Mouse (Mus musculus) ES-Bruce4 (cell line): ENCODE measurements at regions not wholly inside any gene's neighbourhood (a gene's known extent, or its start where the extent isn't known, plus 50 kb on each side); places are given as distances from the start of the nearest gene placed in this dataset.

Experiments
- H3K27ac ChIP-seq: 2 replicates; pipeline ENCODE4 v1.5.1; 2012; ENCODE audit warnings: low read length, inconsistent platforms; ENCODE audit not compliant: insufficient read depth
- H3K27me3 ChIP-seq: 2 replicates; pipeline ENCODE4 v1.6.1; 2012; ENCODE audit warnings: mild to moderate bottlenecking, low read length, inconsistent platforms; ENCODE audit not compliant: control insufficient read depth, poor library complexity, insufficient read depth, severe bottlenecking
- H3K36me3 ChIP-seq: 2 replicates; pipeline ENCODE4 v1.6.1; 2012; ENCODE audit warnings: inconsistent platforms, mild to moderate bottlenecking, low read length, moderate library complexity; ENCODE audit not compliant: control insufficient read depth, poor library complexity, insufficient read depth, severe bottlenecking
- H3K4me1 ChIP-seq: one replicate; pipeline ENCODE4 v1.8.1; 2011; ENCODE audit warnings: low read length; ENCODE audit not compliant: control insufficient read depth, insufficient read depth
- H3K4me3 ChIP-seq: 2 replicates; pipeline ENCODE4 v1.5.1; 2011; ENCODE audit warnings: low read depth, mild to moderate bottlenecking, low read length
- H3K9ac ChIP-seq: 2 replicates; pipeline ENCODE4 v1.6.1; 2012; ENCODE audit warnings: low read depth, mild to moderate bottlenecking, inconsistent platforms; ENCODE audit not compliant: poor library complexity, severe bottlenecking
- H3K9me3 ChIP-seq: replicated peaks from 2 replicates; pipeline ENCODE4 v1.6.1; 2012; ENCODE audit warnings: mild to moderate bottlenecking, low read length, inconsistent platforms; ENCODE audit not compliant: control insufficient read depth, poor library complexity, insufficient read depth, severe bottlenecking
- CTCF ChIP-seq: IDR thresholded peaks from one replicate; pipeline ENCODE4 v1.8.1; 2011; ENCODE audit warnings: low read depth, low read length
- EP300 ChIP-seq: IDR thresholded peaks from 2 replicates; pipeline ENCODE4 v1.6.1; 2011; ENCODE audit warnings: low read depth, low read length; ENCODE audit not compliant: insufficient read depth
- POLR2A ChIP-seq: IDR thresholded peaks from one replicate; pipeline ENCODE4 v1.8.1; 2011; ENCODE audit warnings: low read length; ENCODE audit not compliant: insufficient read depth

DNA sequence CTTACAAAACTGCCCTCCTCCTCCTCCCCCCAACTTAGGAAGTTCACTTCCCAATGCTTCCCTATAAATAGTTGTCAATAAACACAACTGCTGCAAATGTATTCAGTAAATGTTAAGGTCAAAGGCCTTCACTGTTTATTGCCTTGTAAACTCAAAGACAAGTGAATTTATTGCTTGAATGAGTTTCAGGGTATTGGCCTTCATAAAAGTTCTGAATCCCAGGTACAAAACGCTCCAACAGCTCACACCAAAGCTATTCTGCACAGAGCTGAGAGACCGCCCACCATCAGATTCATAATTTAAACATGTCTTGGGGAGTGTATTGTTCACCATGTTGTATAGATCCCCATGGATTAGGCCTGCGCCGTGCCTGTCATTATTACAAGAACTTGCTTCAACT, 53.9 kb upstream of the Cdkn3 start:
- Histone ChIP-seq H3K36me3 (no peaks in the 10 kb centered on the region), H3K9me3 (no peaks in the 10 kb centered on the region), H3K9ac (no peak overlapping the region), H3K27me3 (no peaks in the 10 kb centered on the region; the same call in 1 of the 2 replicates), H3K4me1 (no peaks in the 10 kb centered on the region), H3K27ac (no peak overlapping the region), H3K4me3 (no peak overlapping the region)
- TF ChIP-seq POLR2A (no peak), CTCF (no peak), EP300 (no peak)

DNA sequence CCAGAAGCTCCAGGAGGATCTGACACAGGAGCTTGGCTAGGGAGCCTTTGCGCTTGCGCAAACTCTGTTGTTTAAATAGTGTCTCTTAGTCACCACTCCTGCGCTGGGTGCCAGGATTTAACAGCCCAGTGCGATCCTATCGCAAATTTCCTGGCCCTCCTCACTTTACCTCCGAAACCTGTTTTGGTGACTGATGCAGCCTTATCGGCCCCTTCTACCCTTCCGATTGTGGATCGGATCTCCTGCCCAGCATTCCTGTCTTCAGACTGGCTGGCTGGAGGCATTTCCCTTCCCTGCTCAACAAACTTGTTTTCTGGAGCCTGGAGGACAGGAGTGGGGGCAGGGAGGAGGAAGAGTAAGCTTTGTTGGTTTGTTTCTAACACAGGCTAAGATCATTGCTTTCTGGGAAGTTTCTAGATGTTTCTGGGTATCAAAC, 56.0 kb upstream of the Cdkn3 start:
- no peaks in the 10 kb centered on the region for H3K4me1 ChIP-seq
- no peak overlapping the region for H3K4me3 ChIP-seq
- H3K27me3 ChIP-seq = no peaks in the 10 kb centered on the region; the same call in 1 of the 2 replicates
- no peak overlapping the region for H3K9ac ChIP-seq
- TF ChIP-seq CTCF = no peak
- no peak for TF ChIP-seq POLR2A
- TF ChIP-seq EP300 = no peak
- H3K27ac ChIP-seq = no peak overlapping the region
- H3K36me3 ChIP-seq = no peaks in the 10 kb centered on the region
- H3K9me3 ChIP-seq = no peaks in the 10 kb centered on the region

GRCm38 (mm10) chr14:46702669-46703435, 57.5 kb upstream of the Cdkn3 start:
- Histone ChIP-seq H3K36me3 (no peaks in the 10 kb centered on the region), H3K4me1 (no peaks in the 10 kb centered on the region), H3K9me3 (no peaks in the 10 kb centered on the region), H3K27ac (no peak overlapping the region), H3K4me3 (no peak overlapping the region), H3K27me3 (no peaks in the 10 kb centered on the region), H3K9ac (no peak overlapping the region)
- TF ChIP-seq CTCF (peak; percentile 72), EP300 (no peak), POLR2A (no peak)

DNA sequence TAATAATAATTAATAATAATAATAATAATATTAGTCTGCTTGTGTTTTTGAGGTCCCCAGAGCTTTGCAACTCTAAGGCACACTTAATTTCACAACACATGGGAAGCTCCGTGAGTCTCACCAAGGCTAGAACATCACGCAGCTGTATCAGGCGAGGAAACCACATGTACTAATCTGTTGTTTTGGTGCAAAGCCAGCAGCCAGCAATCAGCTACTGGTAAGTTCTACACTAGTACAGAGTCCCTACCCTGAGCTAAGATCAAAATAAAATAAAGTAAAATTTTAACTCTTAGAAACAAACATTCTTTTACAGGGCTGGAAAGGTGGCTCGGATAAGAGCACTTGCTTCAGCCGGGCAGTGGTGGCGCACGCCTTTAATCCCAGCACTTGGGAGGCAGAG, 67.8 kb upstream of the Cdkn3 start:
- no peaks in the 10 kb centered on the region for H3K27me3 ChIP-seq
- no peak overlapping the region for H3K4me3 ChIP-seq
- H3K9ac ChIP-seq = no peak overlapping the region
- no peaks in the 10 kb centered on the region for H3K36me3 ChIP-seq
- no peaks in the 10 kb centered on the region for H3K4me1 ChIP-seq
- no peaks in the 10 kb centered on the region; the same call in 1 of the 2 replicates for H3K9me3 ChIP-seq
- no peak overlapping the region for H3K27ac ChIP-seq
- no peak for TF ChIP-seq EP300
- TF ChIP-seq POLR2A = no peak
- no peak for TF ChIP-seq CTCF

DNA sequence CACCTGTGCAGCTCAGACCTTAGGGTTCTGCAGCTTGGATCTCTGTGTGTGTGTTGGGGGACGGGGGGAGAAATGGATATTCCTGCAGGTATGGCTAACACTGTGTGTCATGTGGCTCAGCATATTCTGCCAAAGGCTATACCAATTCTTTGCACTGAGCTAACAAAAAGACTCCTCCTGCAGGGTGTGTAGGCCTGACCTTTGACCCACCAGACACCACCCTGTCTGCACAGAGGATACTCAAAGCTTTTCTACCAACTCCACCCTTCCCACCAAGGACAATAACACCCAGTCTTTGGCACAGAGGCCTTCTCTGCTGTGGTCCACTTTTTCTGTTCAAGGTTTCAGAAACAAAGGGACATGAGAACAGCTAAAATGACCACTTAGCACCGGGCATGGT, 68.3 kb upstream of the Cdkn3 start:
- H3K27ac ChIP-seq = no peak overlapping the region
- H3K9ac ChIP-seq = no peak overlapping the region
- no peaks in the 10 kb centered on the region for H3K4me1 ChIP-seq
- H3K4me3 ChIP-seq = no peak overlapping the region
- TF ChIP-seq CTCF (no peak), POLR2A (no peak), EP300 (no peak)
- H3K9me3 ChIP-seq = no peaks in the 10 kb centered on the region; the same call in 1 of the 2 replicates
- H3K36me3 ChIP-seq = no peaks in the 10 kb centered on the region
- no peaks in the 10 kb centered on the region for H3K27me3 ChIP-seq

GRCm38 (mm10) chr14:46682728-46683127, 77.6 kb upstream of the Cdkn3 start:
- no peak overlapping the region for H3K9ac ChIP-seq
- H3K27me3 ChIP-seq = no peaks in the 10 kb centered on the region
- no peak overlapping the region for H3K4me3 ChIP-seq
- no peaks in the 10 kb centered on the region for H3K4me1 ChIP-seq
- H3K27ac ChIP-seq = no peak overlapping the region
- H3K9me3 ChIP-seq = no peaks in the 10 kb centered on the region
- no peaks in the 10 kb centered on the region for H3K36me3 ChIP-seq
- TF ChIP-seq EP300 (no peak), CTCF (no peak)
